ENCODE assay signal across 18 mouse cellular contexts in the genomic region with DNA sequence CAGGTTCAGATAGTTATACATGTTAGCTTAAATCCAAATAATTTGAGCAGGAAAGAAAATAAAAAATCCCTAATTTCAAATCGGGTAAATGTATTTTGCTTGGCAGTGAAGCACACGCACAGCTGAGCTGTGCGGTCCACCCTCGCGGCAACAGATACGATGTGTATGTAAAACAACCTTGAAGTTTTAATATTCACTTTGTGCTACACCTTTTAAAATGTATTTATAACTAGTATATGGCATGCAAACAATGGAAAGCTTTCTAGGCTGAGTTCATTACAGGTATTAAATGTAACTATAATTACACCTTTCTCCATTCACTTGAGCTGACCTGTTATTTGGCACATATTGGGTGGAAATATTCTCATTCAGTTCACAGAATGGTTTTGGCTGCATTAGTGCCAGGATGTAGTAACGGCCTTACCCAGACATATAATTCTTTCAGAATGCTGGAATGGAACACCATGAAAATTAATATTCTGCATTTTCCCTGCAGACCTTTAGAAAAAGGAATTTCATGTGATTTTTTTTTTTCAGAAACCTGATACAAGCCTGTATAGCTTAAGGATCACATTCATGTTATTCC.
"Had no signal": no experiment of that assay in that cellular context is flagged by ENCODE, and none has a peak within 500 bp of the region (broad histone marks: within the 10 kb centered on the region; RNA-seq: fewer than 3 reads in every experiment).

No protein-coding gene starts in this region.

- H3K27me3 ChIP-seq: midbrain, embryonic 13.5 days; midbrain, embryonic 15.5 days; neural tube, embryonic 13.5 days; neural tube, embryonic 15.5 days had no signal

- H3K36me3 ChIP-seq: midbrain, embryonic 10.5 days; midbrain, embryonic 13.5 days; midbrain, embryonic 15.5 days; neural tube, embryonic 13.5 days; neural tube, embryonic 15.5 days had no signal

- H3K4me3 ChIP-seq: midbrain, embryonic 10.5 days; midbrain, embryonic 13.5 days; midbrain, embryonic 15.5 days; myocyte; neural tube, embryonic 13.5 days; neural tube, embryonic 15.5 days had no signal

- H3K4me1 ChIP-seq: midbrain, embryonic 10.5 days; midbrain, embryonic 13.5 days; midbrain, embryonic 15.5 days; neural tube, embryonic 13.5 days; neural tube, embryonic 15.5 days had no signal

- H3K9me3 ChIP-seq: midbrain, embryonic 10.5 days; midbrain, embryonic 13.5 days; midbrain, embryonic 15.5 days; neural tube, embryonic 13.5 days; neural tube, embryonic 15.5 days had no signal

- DNase-seq: lung, adult 18-20 months; lung, embryonic 14.5 days; lung, postnatal 10 days; lung, postnatal 4 days; retina, postnatal 1 day; right cerebral cortex, adult 18-20 months; right cerebral cortex, postnatal 25 days; right cerebral cortex, postnatal 4 days; spleen, adult 18-20 months; thymus, adult 18-20 months; thymus, postnatal 14 days; thymus, postnatal 36 days had no signal

- H3K9ac ChIP-seq: lung, embryonic 14.5 days; midbrain, embryonic 13.5 days; midbrain, embryonic 15.5 days; neural tube, embryonic 13.5 days; neural tube, embryonic 15.5 days had no signal

- H3K27ac ChIP-seq: midbrain, embryonic 10.5 days; midbrain, embryonic 13.5 days; midbrain, embryonic 15.5 days; neural tube, embryonic 13.5 days; neural tube, embryonic 15.5 days had no signal

- ATAC-seq: midbrain, embryonic 13.5 days; midbrain, embryonic 15.5 days had no signal

- H3K4me2 ChIP-seq: lung, embryonic 14.5 days; midbrain, embryonic 13.5 days; midbrain, embryonic 15.5 days; neural tube, embryonic 13.5 days; neural tube, embryonic 15.5 days had no signal
